Mouse (Mus musculus) mouse trophoblast stem cell (cell line): ENCODE measurements around the gene Trappc6b.
"Not testable (repeated sequence)": the region's sequence is repeated elsewhere in the genome, so short reads cannot be mapped to it uniquely, and the experiment has no call there.

ENCODE experiments used
- in situ Hi-C, 2 experiments: fragments of 300-500 bp; cut with MseI, MboI; formaldehyde crosslinking; loops; 2 replicates in 1 of 2; 3 replicates in 1 of 2; pipeline ENCODE4 v1.15.1; 2025

The Trappc6b gene

DNA sequence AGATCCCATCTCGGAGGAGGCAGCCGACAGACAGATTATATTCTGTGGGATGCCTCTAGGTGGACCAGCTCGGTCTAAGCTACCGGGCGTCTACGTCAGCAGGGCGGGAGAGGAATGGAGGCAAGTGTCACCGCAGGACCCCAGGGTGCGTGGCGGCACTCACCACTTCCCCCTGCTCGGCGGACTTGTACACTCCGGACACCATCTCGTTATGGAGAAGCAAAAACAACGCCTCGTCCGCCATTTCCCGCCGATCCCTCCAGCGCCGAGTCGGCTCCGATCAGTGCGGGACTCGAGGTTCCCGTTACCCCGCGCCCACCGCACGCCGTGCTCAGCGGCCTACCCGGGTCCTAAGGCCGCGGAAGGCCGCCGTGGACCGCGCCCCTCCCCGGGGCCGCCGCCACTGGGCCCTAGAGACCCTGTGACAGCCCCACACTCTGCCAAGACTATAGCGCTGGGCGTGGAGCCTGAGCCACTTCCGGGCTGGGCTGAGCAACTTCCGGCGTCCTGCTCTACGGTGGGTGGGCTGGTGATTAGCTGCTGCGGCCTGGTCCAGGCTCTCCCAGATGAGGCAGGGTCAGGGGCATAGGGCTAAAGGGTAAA is at the start of gene Trappc6b:
Gene Trappc6b (minus strand): TSS at position 480 of the 603 bp plus-strand sequence.
- in situ Hi-C loops = no loop called here

- in situ Hi-C loops = no loop called here
Observed at GRCm38 (mm10) chr12:59107926-59108325, 46.7 kb upstream of the Trappc6b start.

- in situ Hi-C loops = no loop called here
Observed at GRCm38 (mm10) chr12:59106491-59106890, 45.2 kb upstream of the Trappc6b start.

DNA sequence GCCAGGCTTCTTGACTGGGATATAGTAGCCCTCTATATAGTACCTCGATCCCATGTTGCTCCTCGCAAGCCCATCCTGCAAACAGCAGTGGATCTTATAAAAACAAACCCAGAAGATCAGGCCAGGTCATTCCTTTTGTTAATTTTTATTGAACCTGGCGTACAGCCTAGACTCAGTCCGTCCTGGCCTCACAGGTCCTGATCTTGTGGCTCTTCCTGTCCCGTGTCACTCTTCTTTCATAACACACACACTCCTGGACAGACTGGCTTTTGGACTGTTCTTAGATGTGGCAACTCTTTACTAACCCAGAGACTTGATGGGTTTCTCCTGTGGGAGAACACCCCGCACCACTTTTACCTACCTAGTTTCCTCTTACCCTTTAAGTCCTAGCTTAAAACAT is 44.6 kb upstream of the Trappc6b start:
- in situ Hi-C loops = no loop called here

- in situ Hi-C loops = no loop called here
Observed at GRCm38 (mm10) chr12:59104771-59105170, 43.5 kb upstream of the Trappc6b start.

- in situ Hi-C loops = no loop called here
Observed at GRCm38 (mm10) chr12:59095104-59096025, 34.1 kb upstream of the Trappc6b start, which contains the start of gene Mia2. Mia2 (plus strand) TSS chr12:59095799.

- in situ Hi-C loops = no loop called here
Observed at GRCm38 (mm10) chr12:59093543-59093942, 32.3 kb upstream of the Trappc6b start.

DNA sequence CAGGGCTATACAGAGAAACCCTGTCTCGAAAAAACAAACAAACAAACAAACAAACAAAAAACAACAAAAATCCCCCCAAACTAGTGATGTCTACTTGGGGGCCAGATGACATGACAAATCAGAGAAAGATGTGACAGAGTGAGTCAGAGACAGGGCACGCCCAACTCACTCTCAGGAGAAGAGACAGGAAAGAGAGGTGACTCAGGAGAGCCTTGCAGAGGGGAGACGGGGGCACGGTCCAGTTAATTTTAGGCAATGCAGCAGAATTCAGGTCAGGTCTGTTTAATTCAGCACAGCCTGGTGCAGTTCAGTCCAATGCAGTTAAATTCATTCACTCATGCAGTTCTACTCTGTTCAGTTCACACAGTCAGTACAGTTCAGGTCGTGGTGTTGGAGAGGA is 24.9 kb upstream of the Trappc6b start:
- in situ Hi-C loops = no loop called here

DNA sequence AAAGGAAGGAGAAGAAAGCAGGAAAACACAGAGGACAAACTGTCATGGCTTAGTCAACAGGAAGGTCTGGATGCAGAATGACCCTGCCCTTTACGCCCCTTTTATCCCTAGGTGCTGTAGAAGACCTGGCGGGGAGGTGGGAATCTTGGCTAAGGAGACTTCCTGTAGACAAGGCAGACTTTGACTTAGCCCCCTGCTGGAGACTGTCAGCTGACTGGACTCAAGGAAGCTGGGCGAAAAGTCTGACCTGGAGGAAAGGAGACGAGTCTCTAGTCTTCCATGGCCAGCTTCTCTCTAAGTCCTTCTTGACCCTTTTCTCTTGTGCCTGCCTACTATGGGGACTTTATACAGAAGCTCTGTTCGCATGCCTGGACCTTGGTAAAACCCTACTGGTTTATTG is 23.2 kb upstream of the Trappc6b start:
- in situ Hi-C loops = no loop called here

DNA sequence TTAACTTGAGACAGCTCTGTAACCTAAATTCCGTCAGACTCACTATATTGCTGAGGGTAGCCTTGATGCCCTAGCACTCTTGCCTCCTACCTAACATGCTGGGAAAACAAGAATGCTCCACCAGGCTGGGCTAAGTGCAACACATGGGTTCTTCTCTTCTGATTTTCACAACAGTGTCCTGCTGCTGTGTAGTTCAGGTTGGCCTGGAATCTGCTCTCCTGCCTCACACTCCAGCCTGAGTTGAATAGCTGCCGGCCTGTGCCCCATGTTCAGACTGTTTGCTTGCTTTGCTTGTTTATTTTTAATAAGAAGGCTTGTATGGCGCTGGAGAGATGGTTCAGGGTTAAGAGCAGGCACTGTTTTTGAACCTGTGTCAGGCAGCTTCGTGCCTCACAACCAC is 19.2 kb upstream of the Trappc6b start:
- in situ Hi-C loops = no loop called here

- in situ Hi-C loops = no loop called here
Observed at GRCm38 (mm10) chr12:59077883-59078282, 16.6 kb upstream of the Trappc6b start.

GRCm38 (mm10) chr12:59076996-59077395 is 15.7 kb upstream of the Trappc6b start:
- in situ Hi-C loops = no loop called here

GRCm38 (mm10) chr12:59074052-59074451 is 12.8 kb upstream of the Trappc6b start:
- in situ Hi-C loops = no loop called here

- in situ Hi-C loops = no loop called here
Observed at GRCm38 (mm10) chr12:59072286-59072685, 11.0 kb upstream of the Trappc6b start.

DNA sequence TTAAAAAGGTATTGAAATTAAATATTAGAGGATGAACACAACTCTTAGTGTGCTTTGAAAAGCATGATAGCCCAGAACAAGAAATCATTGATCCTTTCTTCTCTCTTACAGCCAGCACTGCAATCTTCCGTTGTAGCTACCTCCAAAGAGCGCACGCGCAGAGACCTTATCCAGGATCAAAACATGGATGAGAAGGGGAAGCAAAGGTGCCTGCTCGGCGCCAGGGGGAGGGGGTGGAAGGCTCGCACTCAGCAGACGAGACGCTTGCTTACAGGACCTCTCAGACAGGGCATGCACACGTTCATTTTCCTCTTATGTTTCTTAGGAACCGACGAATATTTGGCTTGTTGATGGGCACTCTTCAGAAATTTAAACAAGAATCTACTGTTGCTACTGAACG is 7.5 kb upstream of the Trappc6b start:
- in situ Hi-C loops = no loop called here

DNA sequence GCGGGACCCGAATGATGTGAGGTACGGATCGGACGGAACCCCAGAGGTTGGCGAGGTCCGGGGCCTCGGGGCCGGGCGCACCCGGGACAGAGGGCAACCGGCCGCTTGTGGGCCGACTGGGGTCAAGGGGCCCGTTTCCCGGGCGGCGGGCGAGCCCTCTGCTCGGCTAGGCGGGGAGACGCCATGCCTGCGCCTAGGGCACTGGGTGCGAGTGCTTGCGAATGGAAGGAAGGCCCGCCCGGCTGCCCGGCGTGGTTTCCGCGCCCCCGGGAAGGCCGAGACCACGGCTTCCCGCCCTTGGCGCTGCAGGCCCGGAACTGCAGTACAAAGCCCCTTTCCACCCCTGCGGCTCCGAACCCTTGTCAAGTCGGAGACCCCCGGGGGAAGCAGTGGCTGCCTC is 5.8 kb upstream of the Trappc6b start:
- in situ Hi-C loops = no loop called here

DNA sequence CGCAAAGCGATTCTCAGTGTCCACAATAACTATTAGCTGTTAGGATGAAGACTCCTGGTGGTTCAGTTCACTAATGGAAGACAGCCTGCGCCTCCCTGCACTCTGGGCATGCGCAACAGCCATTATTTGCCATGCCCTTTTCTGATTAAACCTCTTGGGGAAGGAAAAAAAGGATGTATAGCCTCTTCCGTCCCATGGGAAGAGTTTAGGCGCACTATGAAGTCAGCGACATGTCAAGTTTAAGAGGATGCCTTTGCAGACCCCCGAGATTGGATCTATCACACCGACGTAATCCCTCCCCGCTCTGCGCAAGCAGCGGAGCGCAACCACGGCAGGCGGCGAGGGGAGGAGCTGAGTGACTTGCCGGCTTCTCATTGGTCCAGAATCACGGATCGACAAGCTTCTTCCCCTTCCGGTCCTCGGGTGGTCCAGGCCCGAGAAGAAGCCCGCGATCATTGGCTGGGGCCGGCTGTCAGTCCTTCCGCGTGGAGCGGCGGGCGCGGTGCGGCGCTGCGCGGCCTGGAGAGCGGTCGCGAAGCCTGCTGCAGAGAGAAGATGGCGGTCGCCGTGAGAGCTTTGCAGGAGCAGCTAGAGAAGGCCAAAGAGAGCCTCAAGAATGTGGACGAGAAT is 5.3 kb upstream of the Trappc6b start, which contains the start of gene Pnn:
Gene Pnn (plus strand): TSS at position 437 of the 630 bp plus-strand sequence.
- in situ Hi-C loops = no loop called here

DNA sequence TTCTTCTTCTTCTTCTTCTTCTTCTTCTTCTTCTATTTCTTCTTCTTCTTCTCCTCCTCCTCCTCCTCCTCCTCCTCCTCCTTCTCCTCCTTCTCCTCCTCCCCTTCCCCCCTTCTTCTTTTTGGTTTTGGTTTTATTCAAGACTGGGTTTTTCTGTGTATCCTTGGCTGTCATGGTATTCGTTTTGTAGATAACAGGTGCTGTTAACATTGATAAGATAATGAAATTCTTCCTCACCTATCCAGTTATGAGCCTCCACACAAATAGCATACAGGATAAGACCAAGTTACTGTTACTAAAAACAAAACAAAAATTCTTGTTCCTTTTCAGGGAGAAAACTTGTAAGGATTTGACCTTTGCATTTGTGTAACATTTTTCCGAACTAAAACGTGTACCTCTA is 4.5 kb upstream of the Trappc6b start:
- in situ Hi-C loops = no loop called here

DNA sequence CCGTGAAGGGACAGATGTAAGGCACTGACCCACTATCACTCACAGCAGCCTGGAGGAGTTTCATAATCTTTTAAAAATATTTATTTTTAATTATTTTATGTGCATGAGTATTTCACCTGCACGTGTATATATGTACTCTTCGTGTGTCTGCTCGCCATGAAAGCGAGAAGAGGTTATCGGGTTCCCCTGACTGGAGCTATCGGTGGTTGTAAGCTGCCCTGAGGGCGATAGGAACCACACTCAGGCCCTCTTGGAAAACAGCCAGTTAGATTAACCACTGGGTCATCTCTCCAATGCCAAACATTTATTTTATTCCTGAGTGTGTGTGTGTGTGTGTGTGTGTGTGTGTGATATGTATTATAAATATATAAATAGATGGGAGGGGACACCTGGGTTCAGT is 3.6 kb upstream of the Trappc6b start:
- in situ Hi-C loops = no loop called here

DNA sequence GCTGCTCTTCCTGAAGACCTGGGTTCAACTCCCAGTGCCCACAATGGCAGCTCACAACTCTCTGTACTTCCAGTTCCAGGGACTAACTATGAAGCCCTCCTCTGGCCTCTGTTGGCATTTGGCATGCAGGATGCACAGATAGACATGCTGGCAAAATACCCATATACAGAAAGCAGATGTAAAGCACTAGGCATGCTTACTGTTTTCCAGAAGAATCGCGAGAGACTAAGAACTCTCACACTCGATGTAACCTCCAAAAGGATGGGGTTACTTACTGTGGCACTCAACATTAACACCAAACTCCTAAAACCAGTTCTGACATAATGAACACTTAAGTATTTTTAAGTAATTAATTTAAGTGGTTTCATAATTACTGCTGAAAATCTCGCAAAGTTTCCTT is 950 bp downstream of the Trappc6b start:
- in situ Hi-C loops = no loop called here

- in situ Hi-C loops = not testable (repeated sequence)
Observed at GRCm38 (mm10) chr12:59058242-59058641, 3.0 kb downstream of the Trappc6b start.

GRCm38 (mm10) chr12:59056222-59056621 is 5.0 kb downstream of the Trappc6b start:
- in situ Hi-C loops = no loop called here
